Mouse (Mus musculus): ENCODE measurements around the gene Med27. TPM values are rescaled to one million over a fixed set of nuclear protein-coding genes. Genes with fewer than 3 reads are reported as not detected.

Med27 gene
- polyA plus RNA-seq, 1 experiment: 49.8 TPM

- no peaks in the 10 kb centered on the region for H3K79me2 ChIP-seq (ENCODE audit: control insufficient read depth, insufficient read depth)
- no peak overlapping the region for H3ac ChIP-seq (ENCODE audit: control insufficient read depth, insufficient read length, low read depth)
- no peaks in the 10 kb centered on the region for H3K27me3 ChIP-seq (ENCODE audit: control insufficient read depth, insufficient read depth, insufficient read length)
- H3K4me3 ChIP-seq (ENCODE audit: insufficient read depth, poor library complexity, severe bottlenecking): no peak overlapping the region
- no peaks in the 10 kb centered on the region for H3K79me3 ChIP-seq (ENCODE audit: low read depth)
- H3K36me3 ChIP-seq (ENCODE audit: control insufficient read depth, insufficient read depth): no peaks in the 10 kb centered on the region
- TF ChIP-seq MAX (IDR thresholded peaks at IDR 0.05): no peak
- no peak for TF ChIP-seq MYOD1 (IDR thresholded peaks at IDR 0.05; ENCODE audit: control insufficient read depth, insufficient read length, low read depth)
- TF ChIP-seq CTCF (IDR thresholded peaks at IDR 0.05; ENCODE audit: control insufficient read depth, insufficient read depth, insufficient read length): no peak
- no peak for TF ChIP-seq CEBPB (IDR thresholded peaks at IDR 0.05; ENCODE audit: low read depth)
- TF ChIP-seq USF1 (IDR thresholded peaks at IDR 0.05; ENCODE audit: low read depth): no peak
Measured at GRCm38 (mm10) chr2:29501381-29501780, 154.8 kb downstream of the Med27 start.

GRCm38 (mm10) chr2:29504848-29505247 lies 158.2 kb downstream of the Med27 start:
- Histone ChIP-seq H3K79me2 (ENCODE audit: control insufficient read depth, insufficient read depth) (no peaks in the 10 kb centered on the region), H3K4me3 (ENCODE audit: insufficient read depth, poor library complexity, severe bottlenecking) (no peak overlapping the region), H3K79me3 (ENCODE audit: low read depth) (no peaks in the 10 kb centered on the region), H3ac (ENCODE audit: control insufficient read depth, insufficient read length, low read depth) (no peak overlapping the region), H3K36me3 (ENCODE audit: control insufficient read depth, insufficient read depth) (no peaks in the 10 kb centered on the region), H3K27me3 (ENCODE audit: control insufficient read depth, insufficient read depth, insufficient read length) (no peaks in the 10 kb centered on the region)
- TF ChIP-seq CTCF (IDR thresholded peaks at IDR 0.05; ENCODE audit: control insufficient read depth, insufficient read depth, insufficient read length): no peak

- Histone ChIP-seq H3K79me2 (ENCODE audit: control insufficient read depth, insufficient read depth) (no peaks in the 10 kb centered on the region), H3K4me3 (ENCODE audit: insufficient read depth, poor library complexity, severe bottlenecking) (no peak overlapping the region), H3K79me3 (ENCODE audit: low read depth) (no peaks in the 10 kb centered on the region), H3K27me3 (ENCODE audit: control insufficient read depth, insufficient read depth, insufficient read length) (no peaks in the 10 kb centered on the region), H3K36me3 (ENCODE audit: control insufficient read depth, insufficient read depth) (no peaks in the 10 kb centered on the region), H3ac (ENCODE audit: control insufficient read depth, insufficient read length, low read depth) (no peak overlapping the region)
- TF ChIP-seq MYOD1 (IDR thresholded peaks at IDR 0.05; ENCODE audit: control insufficient read depth, insufficient read length, low read depth) (no peak), USF1 (IDR thresholded peaks at IDR 0.05; ENCODE audit: low read depth) (no peak), CEBPB (IDR thresholded peaks at IDR 0.05; ENCODE audit: low read depth) (no peak), FOSL1 (IDR thresholded peaks at IDR 0.05; ENCODE audit: insufficient read depth, low read length, poor library complexity, severe bottlenecking) (no peak), CTCF (IDR thresholded peaks at IDR 0.05; ENCODE audit: control insufficient read depth, insufficient read depth, insufficient read length) (no peak), MYOG (IDR thresholded peaks at IDR 0.05; ENCODE audit: control insufficient read depth, extremely low read depth, insufficient read length) (no peak), MAX (IDR thresholded peaks at IDR 0.05) (no peak)
Measured at GRCm38 (mm10) chr2:29506411-29506810, 159.8 kb downstream of the Med27 start.

GRCm38 (mm10) chr2:29513131-29513530 lies 166.5 kb downstream of the Med27 start:
- Histone ChIP-seq H3K79me3 (ENCODE audit: low read depth) (no peaks in the 10 kb centered on the region), H3ac (ENCODE audit: control insufficient read depth, insufficient read length, low read depth) (no peak overlapping the region), H3K27me3 (ENCODE audit: control insufficient read depth, insufficient read depth, insufficient read length) (no peaks in the 10 kb centered on the region), H3K4me3 (ENCODE audit: insufficient read depth, poor library complexity, severe bottlenecking) (no peak overlapping the region), H3K36me3 (ENCODE audit: control insufficient read depth, insufficient read depth) (no peaks in the 10 kb centered on the region), H3K79me2 (ENCODE audit: control insufficient read depth, insufficient read depth) (no peaks in the 10 kb centered on the region)
- TF ChIP-seq MYOG (IDR thresholded peaks at IDR 0.05; ENCODE audit: control insufficient read depth, extremely low read depth, insufficient read length): no peak
- TF ChIP-seq FOSL1 (IDR thresholded peaks at IDR 0.05; ENCODE audit: insufficient read depth, low read length, poor library complexity, severe bottlenecking): no peak
- TF ChIP-seq MYOD1 (IDR thresholded peaks at IDR 0.05; ENCODE audit: control insufficient read depth, insufficient read length, low read depth): no peak
- TF ChIP-seq MAX (IDR thresholded peaks at IDR 0.05): no peak
- TF ChIP-seq CEBPB (IDR thresholded peaks at IDR 0.05; ENCODE audit: low read depth): no peak
- TF ChIP-seq CTCF (IDR thresholded peaks at IDR 0.05; ENCODE audit: control insufficient read depth, insufficient read depth, insufficient read length): no peak
- TF ChIP-seq USF1 (IDR thresholded peaks at IDR 0.05; ENCODE audit: low read depth): no peak

- TF ChIP-seq CTCF (IDR thresholded peaks at IDR 0.05; ENCODE audit: control insufficient read depth, insufficient read depth, insufficient read length) (no peak), USF1 (IDR thresholded peaks at IDR 0.05; ENCODE audit: low read depth) (no peak), MAX (IDR thresholded peaks at IDR 0.05) (no peak), CEBPB (IDR thresholded peaks at IDR 0.05; ENCODE audit: low read depth) (no peak), MYOD1 (IDR thresholded peaks at IDR 0.05; ENCODE audit: control insufficient read depth, insufficient read length, low read depth) (no peak), MYOG (IDR thresholded peaks at IDR 0.05; ENCODE audit: control insufficient read depth, extremely low read depth, insufficient read length) (no peak), FOSL1 (IDR thresholded peaks at IDR 0.05; ENCODE audit: insufficient read depth, low read length, poor library complexity, severe bottlenecking) (no peak)
- Histone ChIP-seq H3K36me3 (ENCODE audit: control insufficient read depth, insufficient read depth) (no peaks in the 10 kb centered on the region), H3ac (ENCODE audit: control insufficient read depth, insufficient read length, low read depth) (no peak overlapping the region), H3K27me3 (ENCODE audit: control insufficient read depth, insufficient read depth, insufficient read length) (no peaks in the 10 kb centered on the region), H3K4me3 (ENCODE audit: insufficient read depth, poor library complexity, severe bottlenecking) (no peak overlapping the region), H3K79me3 (ENCODE audit: low read depth) (no peaks in the 10 kb centered on the region), H3K79me2 (ENCODE audit: control insufficient read depth, insufficient read depth) (no peaks in the 10 kb centered on the region)
Measured at GRCm38 (mm10) chr2:29514836-29515235, 168.2 kb downstream of the Med27 start.

- H3ac ChIP-seq (ENCODE audit: control insufficient read depth, insufficient read length, low read depth): no peak overlapping the region
- H3K79me2 ChIP-seq (ENCODE audit: control insufficient read depth, insufficient read depth): no peaks in the 10 kb centered on the region
- no peak for TF ChIP-seq MAX (IDR thresholded peaks at IDR 0.05)
- no peak for TF ChIP-seq CTCF (IDR thresholded peaks at IDR 0.05; ENCODE audit: control insufficient read depth, insufficient read depth, insufficient read length)
- TF ChIP-seq FOSL1 (IDR thresholded peaks at IDR 0.05; ENCODE audit: insufficient read depth, low read length, poor library complexity, severe bottlenecking): no peak
- no peak for TF ChIP-seq MYOG (IDR thresholded peaks at IDR 0.05; ENCODE audit: control insufficient read depth, extremely low read depth, insufficient read length)
- no peak for TF ChIP-seq USF1 (IDR thresholded peaks at IDR 0.05; ENCODE audit: low read depth)
- no peak for TF ChIP-seq CEBPB (IDR thresholded peaks at IDR 0.05; ENCODE audit: low read depth)
- no peak for TF ChIP-seq MYOD1 (IDR thresholded peaks at IDR 0.05; ENCODE audit: control insufficient read depth, insufficient read length, low read depth)
- H3K4me3 ChIP-seq (ENCODE audit: insufficient read depth, poor library complexity, severe bottlenecking): no peak overlapping the region
- no peaks in the 10 kb centered on the region for H3K79me3 ChIP-seq (ENCODE audit: low read depth)
- no peaks in the 10 kb centered on the region for H3K36me3 ChIP-seq (ENCODE audit: control insufficient read depth, insufficient read depth)
- H3K27me3 ChIP-seq (ENCODE audit: control insufficient read depth, insufficient read depth, insufficient read length): no peaks in the 10 kb centered on the region
Measured at GRCm38 (mm10) chr2:29515831-29516447, 169.3 kb downstream of the Med27 start.
